Mouse (Mus musculus) stomach, postnatal 0 days (tissue): ENCODE measurements around the gene Fgfr2.

ENCODE experiments used
- CTCF ChIP-seq: IDR thresholded peaks from 2 replicates; pipeline ENCODE4 v1.5.1; 2016; ENCODE audit warnings: antibody characterized with exemption, low read depth, mild to moderate bottlenecking, moderate library complexity
- EP300 ChIP-seq: optimal IDR thresholded peaks from 2 replicates; pipeline ENCODE3; 2016; ENCODE audit warnings: antibody characterized with exemption

DNA sequence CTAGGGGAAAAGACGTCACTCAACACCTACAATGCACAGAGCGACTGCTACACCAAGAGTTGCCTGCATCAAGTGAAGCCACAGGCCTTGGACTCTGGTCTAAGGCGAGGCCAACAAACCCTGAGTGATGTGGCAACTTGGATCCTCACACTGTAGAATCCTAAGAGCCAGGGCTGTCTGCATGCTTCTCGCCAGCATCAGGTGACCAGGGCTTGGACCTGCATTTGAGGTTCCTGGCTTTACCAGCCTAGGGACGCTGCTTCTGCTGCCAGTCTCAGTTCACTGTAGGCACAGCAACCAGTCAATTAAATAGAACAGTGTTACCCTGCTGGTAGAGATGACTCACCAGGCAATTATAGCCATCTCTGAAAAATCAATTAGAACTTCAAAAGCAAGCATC, 1011.4 kb downstream of the Fgfr2 start:
- TF ChIP-seq EP300 (no peak), CTCF (no peak)
